Mouse (Mus musculus) thymus, postnatal 14 days (tissue): ENCODE data around the gene Zc3h12c.
"Not testable (repeated sequence)": the region's sequence is repeated elsewhere in the genome, so short reads cannot be mapped to it uniquely, and the experiment has no call there.

Experiments
- DNase-seq: peaks from one replicate; pipeline ENCODE4 v3.0.0; 2021

Gene Zc3h12c

DNA sequence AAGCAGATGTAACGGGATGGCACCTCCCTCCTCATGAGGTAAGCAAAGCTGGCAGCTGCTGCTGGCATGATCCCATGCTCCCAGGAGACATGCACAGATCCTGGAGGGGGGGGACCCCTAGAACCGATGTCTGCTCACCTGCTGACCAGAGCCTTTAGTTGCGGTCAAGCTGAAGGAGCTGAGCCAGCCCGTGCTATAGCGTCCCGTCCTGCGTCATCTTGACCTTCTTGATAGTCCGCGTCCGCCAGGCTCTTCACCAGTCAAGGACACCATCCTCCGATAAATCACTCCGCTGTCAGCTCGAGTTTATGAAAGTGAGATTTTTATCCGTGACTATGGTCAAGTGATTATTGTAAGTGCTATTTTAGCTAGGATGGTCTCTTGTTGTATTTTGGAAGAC is 67.9 kb downstream of the Zc3h12c start:
- no peak for DNase-seq

DNA sequence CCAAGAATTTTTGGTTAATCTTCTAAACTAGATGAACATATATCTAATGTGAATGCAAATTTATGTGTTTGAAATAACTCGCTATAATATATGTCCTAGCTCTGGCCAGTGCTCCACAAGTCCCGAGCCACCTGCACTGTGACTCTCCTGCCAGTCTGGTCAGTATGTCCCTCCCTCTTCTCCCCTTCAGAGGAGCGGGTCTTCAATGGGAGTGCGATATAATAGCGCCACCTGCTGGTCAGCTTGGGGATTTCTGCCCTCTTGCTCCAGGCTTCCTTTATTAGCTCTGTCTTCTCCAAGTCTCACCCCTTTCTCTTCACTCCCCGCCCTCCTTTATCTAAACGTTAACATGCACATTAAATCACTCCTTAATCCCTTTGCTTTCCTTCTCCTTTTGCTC is 69.8 kb downstream of the Zc3h12c start:
- peak; percentile 83 for DNase-seq

DNA sequence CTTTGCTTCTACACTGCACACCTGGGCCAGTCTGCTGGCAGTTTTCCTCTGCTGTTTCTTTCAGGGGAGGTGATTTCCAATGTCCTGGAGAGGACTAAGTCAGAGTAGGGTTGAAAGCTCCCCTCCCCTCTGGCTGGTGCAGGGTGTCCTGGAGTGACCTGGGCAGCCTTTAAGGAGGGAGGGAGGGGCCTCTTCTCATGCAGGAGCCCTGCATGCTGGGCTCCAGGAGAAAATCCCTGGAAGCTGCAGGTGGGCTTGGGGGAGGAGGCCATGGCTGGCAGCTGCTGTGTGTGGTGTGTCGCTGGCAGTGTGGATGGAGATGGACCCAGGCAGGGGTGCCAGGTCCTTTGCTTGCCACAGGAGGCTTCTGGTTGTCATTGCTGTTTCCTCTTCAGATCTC is 71.0 kb downstream of the Zc3h12c start:
- no peak for DNase-seq

DNA sequence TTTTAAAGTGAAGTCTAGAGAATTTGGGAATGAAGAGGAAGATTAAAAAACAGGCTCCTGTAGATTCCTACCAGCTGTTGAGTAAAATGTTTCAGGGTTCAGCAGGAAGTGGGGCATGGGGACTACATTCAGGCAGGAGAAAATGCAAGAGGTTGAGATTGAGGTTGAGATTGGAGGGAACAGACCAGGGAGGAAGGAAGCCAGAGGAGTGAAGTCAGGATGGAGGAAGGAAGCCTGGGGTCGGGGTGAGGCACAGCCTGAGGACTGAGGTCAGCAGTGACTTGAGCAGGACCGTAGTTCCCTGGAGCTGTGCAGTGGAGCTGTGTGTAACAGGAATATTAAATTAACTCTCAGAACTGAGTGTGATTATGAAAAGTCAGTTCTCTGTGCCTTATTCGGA is 72.7 kb downstream of the Zc3h12c start:
- DNase-seq: no peak

DNA sequence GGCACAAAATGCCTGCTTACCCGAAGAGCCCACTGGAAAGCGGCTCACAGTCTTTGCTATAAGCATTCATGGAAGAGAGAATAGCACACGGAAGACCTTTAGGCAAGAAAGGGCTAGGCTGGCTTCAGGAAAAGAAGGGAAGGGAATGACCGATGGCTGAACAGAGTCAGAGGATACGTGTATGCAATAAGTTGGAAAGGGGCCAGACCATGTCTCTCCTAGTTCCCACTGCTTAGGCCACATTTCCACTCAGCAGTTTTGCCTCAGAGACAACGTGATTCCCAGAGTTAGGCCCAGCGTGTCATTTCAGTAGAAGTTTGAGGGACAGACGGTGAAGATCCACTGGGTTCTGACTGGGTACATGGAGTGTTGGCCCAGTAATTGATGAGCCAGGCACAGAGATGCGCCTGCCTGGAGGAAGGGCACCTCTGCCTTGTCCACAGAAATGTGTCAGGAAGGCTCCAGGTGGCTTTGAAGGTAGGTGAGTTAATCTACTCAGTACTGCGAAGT is 73.8 kb downstream of the Zc3h12c start:
- DNase-seq: no peak

DNA sequence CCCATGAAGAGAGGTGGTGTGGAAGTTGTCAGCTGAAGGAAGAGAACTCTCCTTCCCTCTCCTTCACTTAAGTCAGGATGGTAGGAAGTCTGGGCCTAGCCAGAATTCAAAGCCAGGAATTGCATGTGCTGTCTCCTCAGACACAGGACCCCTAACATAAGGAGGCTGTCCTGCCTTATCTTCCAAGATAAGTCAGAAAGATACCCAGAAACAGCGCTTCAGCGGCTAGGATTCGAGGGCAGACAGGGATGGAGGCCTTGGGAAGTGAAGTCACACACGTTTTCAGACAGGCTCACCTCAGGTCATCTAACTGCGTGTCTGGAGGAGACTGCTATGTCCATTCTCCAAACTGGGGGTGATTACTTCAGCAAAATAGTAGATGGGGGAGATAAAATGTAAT is 74.4 kb downstream of the Zc3h12c start:
- no peak for DNase-seq

DNA sequence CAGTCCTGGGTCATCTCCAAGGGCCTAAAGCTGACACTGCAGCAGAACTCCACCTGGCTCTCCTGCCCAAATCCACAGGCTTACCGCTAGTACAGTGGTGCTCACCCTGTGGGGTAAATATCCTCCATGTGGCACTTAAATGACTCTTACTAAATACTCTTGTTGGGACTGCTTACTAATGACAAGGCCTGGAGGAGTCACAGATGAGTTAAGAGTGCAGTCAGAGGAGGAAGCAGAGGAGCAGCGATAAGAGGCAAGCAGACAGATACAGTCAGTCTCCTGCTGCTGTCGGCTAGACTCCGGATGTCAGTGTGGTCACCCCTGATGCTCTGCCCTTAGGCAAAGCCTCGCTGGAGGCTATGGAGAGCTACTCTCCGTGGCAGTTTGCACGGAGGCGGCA is 75.3 kb downstream of the Zc3h12c start:
- no peak for DNase-seq

DNA sequence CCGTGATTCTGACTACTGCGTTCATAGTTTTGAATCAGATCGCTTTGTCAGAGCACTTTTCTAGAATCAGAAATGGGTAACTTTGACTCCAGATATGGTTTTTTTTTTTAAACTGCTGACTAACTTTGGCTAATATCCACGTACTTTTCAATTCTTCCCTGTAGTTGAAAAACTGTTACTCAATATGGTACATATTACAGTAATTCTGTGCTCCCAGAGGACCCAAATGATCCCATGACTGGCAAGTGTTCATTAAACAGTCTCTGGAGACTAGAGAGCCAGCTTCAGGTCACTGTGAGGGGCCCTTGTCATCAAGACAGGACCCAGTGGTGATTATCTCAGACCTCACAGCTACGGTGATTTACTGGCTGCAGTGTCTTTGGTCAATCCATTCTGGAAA is 76.1 kb downstream of the Zc3h12c start:
- DNase-seq: no peak

DNA sequence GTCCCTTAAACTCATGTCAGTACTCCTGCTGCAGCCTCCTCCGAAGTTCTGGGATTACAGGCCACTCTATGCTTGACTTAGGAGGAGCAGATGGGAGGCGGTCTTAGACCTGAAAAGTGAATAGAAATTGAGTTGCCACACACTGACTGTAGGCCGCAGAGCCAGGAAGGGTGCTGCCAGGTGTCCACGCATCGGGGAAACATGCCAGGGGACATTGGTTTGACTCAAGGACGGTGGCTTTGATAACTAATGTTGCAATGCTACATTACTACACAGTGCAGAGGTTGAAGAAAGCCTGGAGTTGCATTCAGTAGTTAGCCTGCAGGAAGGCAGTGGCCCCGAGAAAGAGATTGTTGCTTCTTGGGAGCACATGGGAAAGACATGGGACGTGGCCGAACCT is 76.6 kb downstream of the Zc3h12c start:
- no peak for DNase-seq

DNA sequence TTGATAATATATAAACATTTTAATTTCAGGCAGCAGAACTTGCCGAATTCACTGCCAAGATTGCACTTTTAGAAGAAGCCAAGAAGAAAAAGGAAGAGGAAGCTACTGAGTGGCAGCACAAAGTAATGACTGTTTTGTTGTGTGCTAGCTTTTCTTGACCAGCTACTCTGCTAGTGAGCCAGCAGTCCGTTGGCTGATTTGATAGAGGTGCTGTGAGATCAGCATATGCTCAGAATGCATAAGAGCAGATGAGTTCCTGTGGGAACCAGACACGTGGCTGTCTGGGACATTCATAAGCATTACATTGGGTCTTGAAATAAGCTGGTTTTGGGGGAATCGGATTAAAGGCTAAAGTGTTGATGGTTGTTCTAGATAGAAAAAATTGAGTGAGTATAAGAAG is 86.0 kb downstream of the Zc3h12c start:
- no peak for DNase-seq

DNA sequence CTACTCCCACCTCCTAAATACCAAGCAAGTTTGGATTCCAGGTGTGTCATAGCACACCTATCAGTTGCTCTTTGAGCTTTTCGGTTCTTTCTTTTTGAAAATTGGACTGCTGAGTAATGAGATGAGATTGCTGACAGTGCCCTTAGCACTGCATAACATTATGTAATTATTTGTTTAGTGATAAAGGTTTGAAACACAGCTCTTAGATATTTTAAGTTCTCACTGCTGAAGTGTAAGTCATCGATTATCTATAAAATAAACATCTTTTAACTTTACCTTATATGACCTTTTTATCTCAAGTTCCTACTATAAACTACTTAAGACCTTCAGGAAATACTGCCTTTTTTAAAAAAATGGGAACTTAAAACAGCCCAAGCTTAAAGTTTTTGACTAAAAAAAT is 86.4 kb downstream of the Zc3h12c start:
- no peak for DNase-seq

DNA sequence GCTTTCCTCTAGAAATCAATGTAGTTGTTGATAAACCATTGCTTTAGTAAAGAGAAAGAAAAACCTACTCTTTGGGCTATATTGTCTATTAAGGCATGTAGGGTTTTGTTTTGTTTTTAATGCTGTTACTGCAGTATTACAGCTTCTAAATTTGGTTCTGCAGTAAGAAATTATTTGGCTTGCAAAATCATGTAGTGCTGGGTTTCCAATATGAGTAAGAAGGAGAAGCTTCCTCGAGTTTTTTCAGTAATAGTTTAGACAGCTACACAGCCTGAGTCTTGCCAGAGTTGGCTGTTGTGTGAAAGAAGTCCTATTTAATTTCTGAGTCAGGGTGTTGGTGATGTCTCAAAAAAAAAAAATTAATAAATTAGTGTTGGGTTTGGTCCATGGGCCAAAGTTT is 90.7 kb downstream of the Zc3h12c start:
- DNase-seq: no peak

DNA sequence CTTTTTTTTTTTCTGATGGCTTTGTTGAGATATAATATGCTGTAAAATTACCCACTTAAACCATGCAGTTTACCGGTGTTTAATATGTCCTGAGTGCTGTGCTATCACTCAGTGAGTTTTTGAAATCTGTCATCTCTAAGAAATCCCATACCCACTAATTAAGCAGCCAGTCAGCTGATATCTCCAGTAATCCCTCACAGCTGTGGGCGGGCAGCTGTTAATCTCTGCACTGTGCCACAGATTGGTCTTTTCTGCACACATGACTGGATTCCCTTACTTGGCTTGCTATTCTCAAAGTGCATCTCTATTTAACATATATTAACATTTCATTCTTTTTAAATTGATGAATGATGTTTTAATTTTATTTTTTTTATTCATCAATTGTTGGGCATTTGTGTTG is 92.3 kb downstream of the Zc3h12c start:
- no peak for DNase-seq

DNA sequence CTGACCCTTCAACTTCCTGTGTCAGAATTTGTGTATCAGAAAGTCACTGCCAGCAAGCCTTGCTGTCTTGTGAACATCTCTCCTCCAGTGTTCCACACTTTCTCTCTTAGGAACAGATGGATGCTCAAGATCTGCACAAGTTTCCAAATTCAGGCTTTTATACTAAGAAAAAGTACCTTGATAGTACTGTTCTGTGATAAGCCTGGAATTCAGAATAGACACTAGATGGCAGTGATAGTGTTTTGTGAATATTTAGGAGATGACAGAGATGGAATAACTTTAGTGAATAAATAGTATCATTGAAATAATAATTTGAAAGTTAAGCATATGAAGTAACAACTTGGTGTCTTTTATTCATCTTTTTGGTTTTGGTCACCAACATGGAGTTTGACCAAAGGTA is 96.2 kb downstream of the Zc3h12c start:
- no peak for DNase-seq

DNA sequence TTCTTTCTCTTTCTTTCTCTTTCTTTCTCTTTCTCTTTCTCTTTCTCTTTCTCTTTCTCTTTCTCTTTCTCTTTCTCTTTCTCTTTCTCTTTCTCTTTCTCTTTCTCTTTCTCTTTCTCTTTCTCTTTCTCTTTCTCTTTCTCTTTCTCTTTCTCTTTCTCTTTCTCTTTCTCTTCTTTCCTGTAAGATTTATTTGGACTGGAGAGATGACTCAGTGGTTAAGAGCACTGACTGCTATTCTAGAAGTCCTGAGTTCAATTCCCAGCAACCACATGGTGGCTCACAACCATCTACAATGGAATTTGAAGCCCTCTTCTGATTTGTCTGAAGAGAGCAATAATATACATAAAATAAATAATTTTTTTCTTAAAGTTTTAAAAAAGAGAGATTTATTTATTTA is 97.0 kb downstream of the Zc3h12c start:
- not testable (repeated sequence) for DNase-seq

DNA sequence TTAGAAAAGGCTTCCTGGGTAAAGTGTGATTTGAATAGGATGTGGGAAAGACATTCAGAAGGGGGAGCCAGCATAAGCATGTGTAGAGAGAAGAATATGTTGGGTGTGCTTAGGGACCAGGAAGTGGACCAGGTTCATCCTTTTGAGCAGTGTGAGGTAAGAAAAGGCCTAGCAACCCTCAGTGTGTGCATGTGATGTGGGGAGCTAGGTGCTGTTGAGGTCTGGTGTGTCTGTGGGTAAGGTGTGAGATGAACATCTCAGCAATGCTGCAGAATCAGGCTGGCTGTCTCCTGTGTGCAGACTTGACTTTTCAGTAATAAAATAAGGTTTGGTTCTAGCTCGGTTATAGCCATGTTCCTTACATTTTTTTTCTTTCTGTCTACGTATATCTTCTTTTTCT is 98.3 kb downstream of the Zc3h12c start:
- no peak for DNase-seq
